ENCODE assay signal across 24 mouse cellular contexts in the genomic region with DNA sequence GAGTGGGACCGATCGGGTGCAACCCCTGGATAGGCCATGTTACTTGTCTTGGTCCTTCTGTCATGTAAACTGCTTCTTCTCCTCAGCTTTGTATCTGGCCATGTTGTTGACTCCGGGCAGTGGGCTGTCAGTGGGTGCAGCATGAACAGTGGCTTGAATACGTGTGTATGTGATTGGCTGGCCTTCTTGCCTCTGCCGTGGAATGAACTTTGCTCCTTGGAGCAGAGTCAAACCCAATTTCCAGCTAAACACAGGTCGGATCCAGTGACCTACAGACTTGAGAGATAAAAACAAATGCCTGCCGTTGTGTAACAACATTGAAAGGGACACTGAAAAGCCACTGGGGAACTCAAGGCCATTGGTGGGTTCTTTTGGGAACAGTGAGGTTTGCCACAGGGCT.
DNase-seq lines count a peak whose midpoint lies in the region; ATAC-seq and TF ChIP-seq lines count a peak whose summit lies in the region.
"Had no signal": no experiment of that assay in that cellular context is flagged by ENCODE, and none has a peak within 500 bp of the region (broad histone marks: within the 10 kb centered on the region; RNA-seq: fewer than 3 reads in every experiment).

No protein-coding gene starts in this region.

- ATAC-seq in intestine, postnatal 0 days: peak; percentile 53
- ATAC-seq: inflammation-experienced regulatory T-cells, adult 6 months had no signal

- no peak overlapping the region for H3K4me2 ChIP-seq in intestine, postnatal 0 days (replicated peaks; ENCODE audit: low read depth)
- H3K4me2 ChIP-seq: embryonic facial prominence, embryonic 13.5 days; forebrain, embryonic 12.5 days; heart, embryonic 15.5 days; hindbrain, embryonic 14.5 days; limb, embryonic 13.5 days had no signal

- H3K27ac ChIP-seq in intestine, postnatal 0 days (ENCODE audit: low read depth, low read length): no peak overlapping the region
- H3K27ac ChIP-seq in small intestine, adult 2 months (ENCODE audit: insufficient read depth, low read depth, low read length): peak overlapping the region; percentile 40; the same call in 1 of the 2 replicates
- H3K27ac ChIP-seq in embryonic facial prominence, embryonic 10.5 days (replicated peaks): no peak overlapping the region
- H3K27ac ChIP-seq: embryonic facial prominence, embryonic 13.5 days; forebrain, embryonic 12.5 days; gastrocnemius, adult 2 months; heart, embryonic 15.5 days; hindbrain, embryonic 14.5 days; layer of hippocampus, adult 2 months; limb, embryonic 13.5 days had no signal

- no peak for TF ChIP-seq CTCF in intestine, postnatal 0 days (IDR thresholded peaks at IDR 0.05; ENCODE audit: low read depth)
- TF ChIP-seq CTCF in small intestine, adult 2 months (IDR thresholded peaks at IDR 0.05; ENCODE audit: extremely low read depth, insufficient read length, insufficient replicate concordance, low read depth, low read length): no peak

- TF ChIP-seq POLR2A in small intestine, adult 2 months (IDR thresholded peaks at IDR 0.05; ENCODE audit: low read depth, low read length): no peak

- H3K9ac ChIP-seq in intestine, postnatal 0 days (ENCODE audit: low read depth, low read length): no peak overlapping the region
- H3K9ac ChIP-seq: embryonic facial prominence, embryonic 13.5 days; forebrain, embryonic 12.5 days; heart, embryonic 15.5 days; hindbrain, embryonic 14.5 days; limb, embryonic 13.5 days had no signal

- H3K4me1 ChIP-seq in intestine, postnatal 0 days (replicated peaks; ENCODE audit: control insufficient read depth, insufficient read depth, low read length): 0 out of 2 replicates have a peak, but pooled peaks cover 10% of the 10 kb centered on the region
- H3K4me1 ChIP-seq in small intestine, adult 2 months (ENCODE audit: control insufficient read depth, insufficient read depth, insufficient read length, low read length): peaks cover 24% of the 10 kb centered on the region; the same call in 1 of the 2 replicates
- H3K4me1 ChIP-seq in embryonic facial prominence, embryonic 10.5 days: no peaks in the 10 kb centered on the region
- H3K4me1 ChIP-seq: embryonic facial prominence, embryonic 13.5 days; forebrain, embryonic 12.5 days; heart, embryonic 15.5 days had no signal

- H3K27me3 ChIP-seq in intestine, postnatal 0 days (replicated peaks; ENCODE audit: control insufficient read depth, insufficient read depth, low read length): no peaks in the 10 kb centered on the region
- no peaks in the 10 kb centered on the region for H3K27me3 ChIP-seq in small intestine, adult 2 months (ENCODE audit: control insufficient read depth, insufficient read depth, low read length)
- H3K27me3 ChIP-seq in embryonic facial prominence, embryonic 10.5 days (replicated peaks; ENCODE audit: low read depth, poor library complexity, severe bottlenecking): no peaks in the 10 kb centered on the region
- H3K27me3 ChIP-seq: embryonic facial prominence, embryonic 13.5 days; heart, embryonic 15.5 days; limb, embryonic 13.5 days had no signal

- H3K9me3 ChIP-seq in intestine, postnatal 0 days (ENCODE audit: control insufficient read depth): 0 out of 2 replicates have a peak, but pooled peaks cover 4% of the 10 kb centered on the region
- H3K9me3 ChIP-seq in embryonic facial prominence, embryonic 10.5 days: no peaks in the 10 kb centered on the region
- H3K9me3 ChIP-seq: forebrain, embryonic 12.5 days; heart, embryonic 15.5 days; limb, embryonic 13.5 days had no signal

- no peaks in the 10 kb centered on the region for H3K36me3 ChIP-seq in intestine, postnatal 0 days (ENCODE audit: control insufficient read depth, insufficient read depth)
- H3K36me3 ChIP-seq in small intestine, adult 2 months (ENCODE audit: control insufficient read depth, insufficient read depth, low read length): no peaks in the 10 kb centered on the region
- no peaks in the 10 kb centered on the region for H3K36me3 ChIP-seq in embryonic facial prominence, embryonic 10.5 days (replicated peaks)
- H3K36me3 ChIP-seq: embryonic facial prominence, embryonic 13.5 days; forebrain, embryonic 12.5 days; heart, embryonic 15.5 days; limb, embryonic 13.5 days had no signal

- 43% methylated on average over 7 of the region's 7 CpGs for WGBS in intestine, postnatal 0 days
- 37% methylated on average over 7 of the region's 7 CpGs for WGBS in small intestine, adult 2 months
- 86% methylated on average over 7 of the region's 7 CpGs for WGBS in embryonic facial prominence, embryonic 10.5 days

- DNase-seq in adrenal gland, postnatal 10 days: peak; percentile 14
- DNase-seq in adrenal gland, postnatal 25 days: no peak
- peak; percentile 76 for DNase-seq in kidney, adult 9 months
- DNase-seq in kidney, postnatal 10 days: no peak
- no peak for DNase-seq in spleen, adult 12 weeks (ENCODE audit: low spot score)
- DNase-seq in embryonic facial prominence, embryonic 10.5 days (ENCODE audit: low spot score): no peak
- DNase-seq: cerebellum, adult 18-20 months; cerebellum, postnatal 14 days; gastrocnemius, adult 2 months; heart, postnatal 4 days; layer of hippocampus, postnatal 36 days; lung, postnatal 4 days; midbrain, embryonic 14.5 days; spleen, adult 18-20 months had no signal

- H3K4me3 ChIP-seq in intestine, postnatal 0 days (ENCODE audit: low read depth, low read length): no peak overlapping the region
- H3K4me3 ChIP-seq in small intestine, adult 2 months (ENCODE audit: low read depth, low read length): no peak overlapping the region
- H3K4me3 ChIP-seq in embryonic facial prominence, embryonic 10.5 days: no peak overlapping the region
- H3K4me3 ChIP-seq: embryonic facial prominence, embryonic 13.5 days; erythroblast, embryonic 14.5 days; forebrain, embryonic 12.5 days; gastrocnemius, adult 2 months; heart, embryonic 15.5 days; layer of hippocampus, adult 2 months; limb, embryonic 13.5 days had no signal

Comparison
In these comparisons a context has a peak if more than half of its experiments do, and no peak if none do; other contexts are left out.
1. DNase-seq: peak in adrenal gland, postnatal 10 days (single experiment) and kidney, adult 9 months (single experiment); none in adrenal gland, postnatal 25 days (single experiment), kidney, postnatal 10 days (single experiment), spleen, adult 12 weeks (single experiment) and embryonic facial prominence, embryonic 10.5 days (single experiment).